Mouse (Mus musculus): ENCODE measurements at regions not wholly inside any gene's neighbourhood (a gene's known extent, or its start where the extent isn't known, plus 50 kb on each side); places are given as distances from the start of the nearest gene placed in this dataset.
A peak's percentile ranks its signal among the peaks of the same experiment; 100 is the strongest.
"Not testable (repeated sequence)": the region's sequence is repeated elsewhere in the genome, so short reads cannot be mapped to it uniquely, and the experiment has no call there.

DNA sequence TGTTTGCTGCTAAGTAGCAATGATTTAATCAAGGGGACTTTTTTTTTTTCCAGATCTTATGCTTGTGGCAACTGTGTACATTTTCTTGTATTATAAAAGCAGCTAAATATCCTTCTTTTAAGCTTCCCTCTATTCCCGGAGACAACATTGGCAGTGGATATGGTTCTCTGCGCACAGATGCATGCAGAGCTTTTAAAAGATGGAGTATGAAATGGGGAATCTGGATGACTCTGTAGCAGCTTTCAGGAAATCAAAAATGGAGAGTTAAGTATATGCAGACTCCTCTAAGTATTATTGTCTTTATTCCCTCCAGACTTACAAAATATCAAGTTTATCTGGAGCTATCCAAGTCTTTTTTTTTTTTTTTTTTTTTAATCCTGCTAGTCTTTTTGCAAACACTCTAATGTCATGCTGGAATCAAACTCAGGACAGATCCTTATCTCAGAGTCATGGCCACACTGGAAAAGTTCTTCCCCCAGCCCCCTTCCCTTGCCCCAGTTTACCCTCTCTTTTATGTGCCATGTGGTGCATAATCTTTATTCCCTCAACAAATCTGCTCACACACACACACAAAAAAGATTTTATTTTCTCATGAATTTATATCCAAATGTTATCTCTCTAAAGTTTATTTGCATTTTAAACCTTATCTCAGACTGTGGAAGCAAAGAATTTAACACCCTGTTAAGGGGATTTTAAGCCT is 1080.3 kb upstream of the Cdh6 start:
- peak; percentile 39 for DNase-seq (ENCODE audit: low read depth, low spot score)

DNA sequence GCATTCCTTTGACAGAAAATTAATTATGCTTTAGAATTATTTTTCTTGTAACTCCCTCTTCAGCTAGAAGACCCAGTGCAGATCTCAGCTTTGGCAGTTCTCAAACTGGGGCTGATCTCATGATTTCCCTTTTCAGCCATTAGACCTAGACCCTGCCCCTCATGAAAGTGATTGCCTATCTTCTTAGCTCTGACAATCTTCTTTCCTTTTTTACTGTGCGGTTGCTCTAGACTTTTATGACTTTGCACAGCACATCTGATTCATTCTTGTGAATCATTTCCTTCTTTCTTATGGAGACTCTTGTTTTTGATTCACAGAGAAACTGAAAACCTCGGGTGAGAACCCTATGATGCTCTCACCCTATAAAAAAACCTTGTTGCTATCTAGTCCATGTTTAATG is 1078.3 kb upstream of the Cdh6 start:
- no peak for DNase-seq (ENCODE audit: low read depth, low spot score)

DNA sequence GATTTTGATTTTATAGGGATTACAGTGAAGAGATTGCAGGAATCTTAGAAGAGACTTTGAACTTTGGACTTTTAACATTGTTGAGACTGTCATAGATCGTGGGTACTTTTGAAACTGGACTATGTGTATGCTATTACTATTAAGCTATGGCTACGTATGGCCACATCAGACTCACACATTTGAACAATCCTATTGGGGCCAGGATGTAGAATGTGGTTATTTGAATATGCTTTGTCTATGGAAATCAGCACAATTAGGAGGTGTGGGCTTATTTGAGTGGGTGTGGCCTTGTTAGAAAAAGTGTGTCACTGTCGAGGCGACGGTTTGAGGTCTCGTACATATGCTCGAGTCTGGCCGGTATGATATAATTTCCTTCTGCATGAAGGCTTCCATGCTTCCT is 1041.8 kb upstream of the Cdh6 start:
- DNase-seq (ENCODE audit: low read depth, low spot score), result no peak

DNA sequence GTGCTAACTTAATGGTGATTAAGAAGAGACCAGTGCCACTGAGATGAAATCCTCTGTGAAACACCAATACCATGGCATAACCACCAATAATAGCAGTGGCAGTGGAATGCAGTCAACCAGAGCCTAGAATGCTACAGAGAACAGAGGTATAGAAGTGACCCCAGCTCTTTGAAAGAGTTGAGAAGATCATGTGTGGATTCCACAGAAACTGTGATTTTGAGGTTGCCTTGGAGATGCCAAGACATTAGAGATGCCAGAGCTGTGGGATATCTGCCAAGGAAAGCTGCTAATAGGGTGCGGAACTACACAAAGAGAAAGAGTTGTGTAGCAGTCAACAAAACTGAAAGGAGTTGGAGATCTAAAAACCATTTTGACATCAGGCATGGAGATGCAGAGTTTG is 1041.3 kb upstream of the Cdh6 start:
- no peak for DNase-seq (ENCODE audit: low read depth, low spot score)

DNA sequence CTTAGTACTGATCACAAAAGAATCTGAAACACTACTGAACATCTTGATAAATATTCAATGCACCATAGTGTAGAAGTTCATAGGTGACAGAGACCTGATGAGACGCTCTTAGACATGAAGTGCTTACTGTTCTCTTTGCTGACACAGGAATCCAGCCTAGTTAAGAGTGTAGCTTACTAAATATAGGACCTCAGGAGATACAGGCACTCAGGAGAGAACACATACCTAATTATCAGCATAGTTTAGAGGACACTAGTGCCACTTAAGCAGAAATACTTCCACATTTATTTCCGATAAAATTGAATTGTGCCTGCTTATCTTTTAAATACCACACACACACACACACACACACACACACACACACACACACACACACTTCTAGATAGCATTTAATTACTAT is 1004.0 kb upstream of the Cdh6 start:
- DNase-seq (ENCODE audit: low read depth, low spot score), result no peak

DNA sequence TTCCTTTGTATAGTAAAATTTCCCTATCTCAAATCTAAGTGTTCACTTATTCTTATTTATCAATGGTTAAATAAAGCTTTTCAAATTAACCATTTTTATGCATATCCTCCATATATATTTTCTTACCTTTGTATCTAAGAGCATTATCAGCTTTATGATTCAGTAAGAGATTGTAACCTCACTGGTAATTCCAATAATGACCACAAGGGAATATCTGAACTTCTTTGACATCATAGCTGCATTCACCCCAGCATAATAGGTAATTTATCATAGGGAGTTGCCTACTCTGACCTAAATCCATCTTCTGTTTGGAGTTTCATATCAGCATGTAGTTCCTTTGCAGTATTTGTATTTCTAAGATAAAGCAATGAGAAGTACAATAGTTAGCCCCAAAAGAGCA is 963.9 kb upstream of the Cdh6 start:
- DNase-seq (ENCODE audit: low read depth, low spot score), result no peak

DNA sequence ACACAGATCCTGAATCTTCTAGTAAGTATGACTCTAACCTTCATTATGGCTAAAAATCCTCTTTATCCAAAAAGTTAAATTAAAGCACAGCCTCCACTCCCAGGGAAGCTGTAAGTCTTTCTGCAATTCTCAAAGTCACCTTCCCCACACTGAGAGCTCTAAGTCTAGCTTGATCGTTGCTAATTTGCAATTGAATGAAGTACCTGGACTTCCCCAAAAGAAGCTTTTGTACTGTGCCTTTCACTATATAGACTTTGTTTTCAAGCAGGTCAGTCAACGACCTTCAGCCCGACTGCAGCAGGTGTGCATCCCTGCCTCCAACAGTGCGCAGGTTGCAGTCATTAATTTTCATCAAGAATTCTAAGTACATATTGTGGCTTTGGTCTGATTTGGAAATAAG is 950.4 kb upstream of the Cdh6 start:
- DNase-seq (ENCODE audit: low read depth, low spot score), result no peak

DNA sequence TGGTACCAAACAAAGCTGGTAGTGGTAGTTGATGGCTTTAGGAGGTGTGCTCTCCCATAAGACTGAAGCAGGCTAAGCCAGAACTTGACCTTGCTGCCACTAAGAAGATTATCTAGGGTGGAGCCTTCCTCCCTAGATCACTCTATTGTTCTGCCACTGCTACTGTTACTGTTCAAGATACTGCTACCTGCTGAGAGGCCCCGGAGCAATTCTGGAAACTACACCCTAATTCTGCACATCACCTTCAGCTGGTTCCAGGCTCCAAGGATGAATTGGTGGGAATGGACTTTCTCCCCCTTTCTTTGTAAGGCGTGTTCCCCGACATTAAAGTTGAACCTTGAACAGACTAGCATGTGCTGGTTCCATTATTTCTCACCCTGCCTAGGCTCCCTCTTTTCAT is 944.8 kb upstream of the Cdh6 start:
- not testable (repeated sequence) for DNase-seq (ENCODE audit: low read depth, low spot score)

DNA sequence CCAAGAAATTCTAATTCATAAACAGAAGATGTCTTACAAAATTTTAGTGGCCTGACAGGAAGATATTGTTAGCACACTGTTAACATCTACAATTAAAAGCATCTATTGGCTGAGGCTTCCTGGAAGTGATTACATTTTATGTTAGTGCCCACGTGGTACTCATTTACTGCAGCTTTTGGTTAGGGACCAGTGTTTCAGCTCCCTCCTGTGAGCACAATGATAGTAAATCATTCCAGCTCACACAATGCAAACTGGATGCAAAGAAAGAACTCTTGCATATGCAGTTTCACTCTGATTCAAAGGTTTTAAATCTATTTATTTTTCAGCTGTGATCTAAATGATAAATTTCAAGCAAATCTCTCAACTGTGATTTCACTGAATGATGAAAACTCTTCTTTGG is 928.3 kb upstream of the Cdh6 start:
- no peak for DNase-seq (ENCODE audit: low read depth, low spot score)

DNA sequence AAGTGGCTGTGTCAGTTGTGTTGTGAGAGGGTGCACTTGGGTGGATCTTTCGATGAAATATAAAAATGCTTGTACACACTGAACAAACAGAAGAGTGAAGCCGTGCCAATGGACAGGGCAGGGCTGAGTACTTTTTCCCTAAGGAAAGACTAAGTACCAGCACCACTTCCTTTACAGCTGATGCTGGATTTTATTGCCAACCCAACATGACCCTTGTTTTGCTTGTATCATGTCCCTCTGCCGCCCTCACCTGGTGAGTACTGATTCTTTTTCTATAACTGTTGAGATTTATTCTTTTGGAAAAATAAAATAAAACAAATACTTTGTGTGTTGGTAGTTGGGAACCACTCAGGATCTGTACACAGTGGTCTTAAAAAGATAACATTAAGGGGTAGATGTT is 878.4 kb upstream of the Cdh6 start:
- DNase-seq (ENCODE audit: low read depth, low spot score), result no peak

All from brain, embryonic 18.5 days (tissue).